Mouse (Mus musculus) embryonic facial prominence, embryonic 14.5 days (tissue): ENCODE measurements around the gene Dad1. TPM values are rescaled to one million over a fixed set of nuclear protein-coding genes. Genes with fewer than 3 reads are reported as not detected.

Experiments
- ATAC-seq: fragments of 200-750 bp; cut with Nextera tagmentation; 2 replicates; pipeline ENCODE4 v1.8.0; 2017; ENCODE audit warnings: low read depth, moderate number of reproducible peaks, moderate TSS enrichment
- DNase-seq: peaks from one replicate; pipeline ENCODE4 v3.0.0-alpha.2; 2015; ENCODE audit warnings: low spot score
- H3K27ac ChIP-seq: fragments of 300-500 bp; sonication (generic); replicated peaks from 2 replicates; pipeline ENCODE4 v1.5.1; 2014; ENCODE audit warnings: low read depth, mild to moderate bottlenecking, low read length, moderate library complexity
- H3K27me3 ChIP-seq: fragments of 300-500 bp; sonication (generic); replicated peaks from 2 replicates; pipeline ENCODE4 v1.6.1; 2014; ENCODE audit warnings: low read length; ENCODE audit not compliant: control insufficient read depth, insufficient read depth
- H3K36me3 ChIP-seq: fragments of 300-500 bp; sonication (generic); 2 replicates; pipeline ENCODE4 v1.6.1; 2014; ENCODE audit warnings: low read length, mixed read lengths; ENCODE audit not compliant: control insufficient read depth, insufficient read depth
- H3K4me1 ChIP-seq: fragments of 300-500 bp; sonication (generic); 2 replicates; pipeline ENCODE4 v1.6.1; 2014; ENCODE audit warnings: antibody characterized with exemption, low read length; ENCODE audit not compliant: control insufficient read depth, insufficient read depth
- H3K4me2 ChIP-seq: fragments of 300-500 bp; sonication (generic); 2 replicates; pipeline ENCODE4 v1.6.1; 2014; ENCODE audit warnings: low read depth, mild to moderate bottlenecking, low read length, moderate library complexity, mixed read lengths
- H3K4me3 ChIP-seq: fragments of 300-500 bp; sonication (generic); 2 replicates; pipeline ENCODE4 v1.5.1; 2014; ENCODE audit warnings: low read depth, mild to moderate bottlenecking, low read length
- H3K9ac ChIP-seq: fragments of 300-500 bp; sonication (generic); 2 replicates; pipeline ENCODE4 v1.6.1; 2014; ENCODE audit warnings: low read depth, mild to moderate bottlenecking, low read length, moderate library complexity, mixed read lengths
- H3K9me3 ChIP-seq: fragments of 300-500 bp; sonication (generic); 2 replicates; pipeline ENCODE4 v1.6.1; 2016; ENCODE audit warnings: low read length; ENCODE audit not compliant: control insufficient read depth
- WGBS: fragments of 180-500 bp; shearing (Covaris S2); extraction: QIAGEN DNeasy Blood & Tissue Kit; methylation state at CpG from one replicate; pipeline ENCODE4 v1.1.7; 2014; 5-methylcytosine and 5-hydroxymethylcytosine counted together
- polyA plus RNA-seq: library from polyadenylated mRNA; unstranded; fragments of >200 nt; fragmentation: Nextera tagmentation; extraction: Ambion mirVana; gene quantifications from 2 replicates; pipeline ENCODE4 v1.2.1, GENCODE M21; 2014

Gene Dad1
- polyA plus RNA-seq, 1 experiment from 2014 or later: 436 TPM

GRCm38 (mm10) chr14:54219256-54219655, 34.6 kb downstream of the Dad1 start:
- Histone ChIP-seq H3K9ac (no peak overlapping the region), H3K4me1 (peaks cover 21% of the 10 kb centered on the region), H3K4me2 (no peak overlapping the region), H3K36me3 (no peaks in the 10 kb centered on the region), H3K4me3 (no peak overlapping the region), H3K27ac (no peak overlapping the region), H3K27me3 (no peaks in the 10 kb centered on the region), H3K9me3 (no peaks in the 10 kb centered on the region)
- ATAC-seq: no peak
- WGBS: 39% methylated on average over 8 of the region's 8 CpGs
- DNase-seq: no peak

DNA sequence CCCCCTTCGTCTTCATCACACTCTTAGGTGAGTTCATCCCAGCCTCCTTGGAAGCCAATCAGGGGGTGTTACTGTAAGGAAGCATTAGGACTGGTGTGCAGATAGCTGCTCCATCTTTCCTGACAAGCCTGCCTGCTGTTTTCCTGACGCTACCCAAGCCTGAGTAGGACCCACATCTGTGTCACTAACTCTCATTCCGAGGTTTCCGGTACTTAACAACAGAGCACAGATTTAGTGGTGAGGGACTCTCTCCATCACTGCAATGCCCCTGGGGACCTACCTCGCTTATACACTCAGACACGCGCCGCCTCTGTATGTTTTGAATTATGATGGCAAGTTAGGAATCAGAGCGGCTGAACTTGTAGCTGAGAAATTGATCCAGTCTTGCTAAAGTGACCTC, 35.2 kb downstream of the Dad1 start:
- H3K36me3 ChIP-seq: no peaks in the 10 kb centered on the region
- ATAC-seq (0 out of 2 replicates have a peak, but pooled peaks have one; percentile 48), DNase-seq (peak; percentile 37)
- H3K9me3 ChIP-seq: no peaks in the 10 kb centered on the region
- H3K4me1 ChIP-seq: peaks cover 21% of the 10 kb centered on the region
- H3K9ac ChIP-seq: no peak overlapping the region
- no peak overlapping the region for H3K27ac ChIP-seq
- H3K4me2 ChIP-seq: no peak overlapping the region
- H3K4me3 ChIP-seq: no peak overlapping the region
- WGBS: 40% methylated on average over 9 of the region's 9 CpGs
- H3K27me3 ChIP-seq: no peaks in the 10 kb centered on the region

GRCm38 (mm10) chr14:54218233-54218632, 35.7 kb downstream of the Dad1 start:
- WGBS: 22% methylated on average over 1 of the region's 1 CpGs
- H3K36me3 ChIP-seq: no peaks in the 10 kb centered on the region

GRCm38 (mm10) chr14:54216126-54216525, 37.8 kb downstream of the Dad1 start:
- Histone ChIP-seq H3K4me2 (no peak overlapping the region), H3K9ac (no peak overlapping the region), H3K27me3 (no peaks in the 10 kb centered on the region), H3K4me1 (peaks cover 21% of the 10 kb centered on the region), H3K4me3 (no peak overlapping the region), H3K36me3 (no peaks in the 10 kb centered on the region), H3K9me3 (no peaks in the 10 kb centered on the region), H3K27ac (no peak overlapping the region)
- 81% methylated on average over 7 of the region's 7 CpGs for WGBS
- ATAC-seq (no peak), DNase-seq (no peak)

More at GRCm38 (mm10) chr14:54218233-54218632, 35.7 kb downstream of the Dad1 start:
- DNase-seq: no peak
- H3K27ac ChIP-seq: no peak overlapping the region
- H3K4me3 ChIP-seq: no peak overlapping the region
- H3K4me2 ChIP-seq: no peak overlapping the region
- H3K27me3 ChIP-seq: no peaks in the 10 kb centered on the region
- ATAC-seq: no peak
- H3K9ac ChIP-seq: no peak overlapping the region
- peaks cover 21% of the 10 kb centered on the region for H3K4me1 ChIP-seq
- H3K9me3 ChIP-seq: no peaks in the 10 kb centered on the region

- ATAC-seq (no peak), DNase-seq (no peak)
- H3K27ac ChIP-seq: no peak overlapping the region
- H3K4me1 ChIP-seq: peaks cover 21% of the 10 kb centered on the region
- no peaks in the 10 kb centered on the region for H3K36me3 ChIP-seq
- 58% methylated on average over 10 of the region's 10 CpGs for WGBS
- no peak overlapping the region for H3K4me3 ChIP-seq
- no peaks in the 10 kb centered on the region for H3K9me3 ChIP-seq
- H3K9ac ChIP-seq: no peak overlapping the region
- no peak overlapping the region for H3K4me2 ChIP-seq
- no peaks in the 10 kb centered on the region for H3K27me3 ChIP-seq
These were observed 39.0 kb downstream of the Dad1 start for GRCm38 (mm10) chr14:54214901-54215300.

DNA sequence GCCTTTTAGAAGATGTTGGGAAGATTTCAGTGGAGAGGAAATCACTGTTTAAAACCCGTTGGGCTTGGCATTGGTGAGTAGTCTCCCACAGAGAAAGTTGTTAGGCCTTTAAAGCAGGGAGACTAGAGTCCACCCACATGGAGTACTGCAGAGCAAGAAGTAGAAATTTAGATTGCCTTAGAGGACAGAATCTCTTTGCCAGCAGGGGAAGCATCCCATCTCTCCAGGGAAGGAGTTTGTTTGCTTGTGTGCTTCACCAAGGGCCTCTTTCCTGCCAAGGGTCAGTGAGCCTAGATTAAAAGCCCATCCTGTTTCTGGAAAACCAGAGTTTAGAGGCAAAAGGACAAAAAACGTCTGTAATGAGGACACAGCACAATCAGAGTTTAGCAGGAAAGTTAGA, 39.4 kb downstream of the Dad1 start:
- H3K9ac ChIP-seq: no peak overlapping the region
- peaks cover 19% of the 10 kb centered on the region for H3K4me1 ChIP-seq
- 28% methylated on average over 2 of the region's 2 CpGs for WGBS
- H3K4me3 ChIP-seq: no peak overlapping the region
- no peaks in the 10 kb centered on the region for H3K36me3 ChIP-seq
- H3K27me3 ChIP-seq: no peaks in the 10 kb centered on the region
- no peaks in the 10 kb centered on the region for H3K9me3 ChIP-seq
- DNase-seq (no peak), ATAC-seq (no peak)
- H3K27ac ChIP-seq: no peak overlapping the region
- no peak overlapping the region for H3K4me2 ChIP-seq

- 78% methylated on average over 2 of the region's 2 CpGs for WGBS
- Histone ChIP-seq H3K9ac (no peak overlapping the region), H3K4me3 (no peak overlapping the region), H3K27ac (no peak overlapping the region), H3K4me2 (no peak overlapping the region), H3K27me3 (no peaks in the 10 kb centered on the region), H3K9me3 (no peaks in the 10 kb centered on the region), H3K4me1 (peaks cover 13% of the 10 kb centered on the region), H3K36me3 (no peaks in the 10 kb centered on the region)
- ATAC-seq: no peak
- no peak for DNase-seq
These were observed 40.2 kb downstream of the Dad1 start for GRCm38 (mm10) chr14:54213734-54214133.

GRCm38 (mm10) chr14:54211755-54212154, 42.1 kb downstream of the Dad1 start:
- ATAC-seq (no peak), DNase-seq (no peak)
- Histone ChIP-seq H3K9me3 (no peaks in the 10 kb centered on the region), H3K27ac (no peak overlapping the region), H3K27me3 (no peaks in the 10 kb centered on the region), H3K4me1 (0 out of 2 replicates have a peak, but pooled peaks cover 6% of the 10 kb centered on the region), H3K4me2 (no peak overlapping the region), H3K4me3 (no peak overlapping the region), H3K9ac (no peak overlapping the region), H3K36me3 (no peaks in the 10 kb centered on the region)
- WGBS: 84% methylated on average over 5 of the region's 5 CpGs

- DNase-seq (no peak), ATAC-seq (no peak)
- Histone ChIP-seq H3K9ac (no peak overlapping the region), H3K4me3 (no peak overlapping the region), H3K36me3 (no peaks in the 10 kb centered on the region), H3K27ac (no peak overlapping the region), H3K9me3 (no peaks in the 10 kb centered on the region), H3K27me3 (no peaks in the 10 kb centered on the region), H3K4me2 (no peak overlapping the region), H3K4me1 (0 out of 2 replicates have a peak, but pooled peaks cover 6% of the 10 kb centered on the region)
- 83% methylated on average over 8 of the region's 8 CpGs for WGBS
These were observed 42.7 kb downstream of the Dad1 start for GRCm38 (mm10) chr14:54211199-54211598.
